Comparison of ENCODE assay signal across 9 mouse cellular contexts in genomic region chr17:23969231-23969630, GRCm38 (mm10). TPM values are rescaled to one million over a fixed set of nuclear protein-coding genes. Genes with fewer than 3 reads are reported as not detected.
DNase-seq lines count a peak whose midpoint lies in the region; ATAC-seq and TF ChIP-seq lines count a peak whose summit lies in the region.
"Had no signal": no experiment of that assay in that cellular context is flagged by ENCODE, and none has a peak within 500 bp of the region (broad histone marks: within the 10 kb centered on the region; RNA-seq: fewer than 3 reads in every experiment).

No protein-coding gene starts in this region.

- H3K9me3 ChIP-seq in intestine, embryonic 14.5 days (ENCODE audit: control insufficient read depth, low read length) = no peaks in the 10 kb centered on the region
- H3K9me3 ChIP-seq in intestine, embryonic 16.5 days (ENCODE audit: control insufficient read depth, low read length) = no peaks in the 10 kb centered on the region
- no peaks in the 10 kb centered on the region for H3K9me3 ChIP-seq in limb, embryonic 14.5 days (ENCODE audit: control insufficient read depth, low read length)
- H3K9me3 ChIP-seq: stomach, embryonic 15.5 days had no signal

- no peaks in the 10 kb centered on the region for H3K36me3 ChIP-seq in intestine, embryonic 14.5 days (ENCODE audit: control insufficient read depth, insufficient read depth, low read length)
- no peaks in the 10 kb centered on the region for H3K36me3 ChIP-seq in intestine, embryonic 16.5 days (ENCODE audit: control insufficient read depth, insufficient read depth, low read length)
- H3K36me3 ChIP-seq in limb, embryonic 14.5 days (ENCODE audit: control insufficient read depth, insufficient read depth, low read length) = no peaks in the 10 kb centered on the region
- H3K36me3 ChIP-seq: stomach, embryonic 15.5 days had no signal

- peak; percentile 89 for DNase-seq in intestine, embryonic 14.5 days (ENCODE audit: low spot score)
- peak; percentile 74 for DNase-seq in adrenal gland, adult 2 months
- peak; percentile 82 for DNase-seq in embryo, embryonic 10.5 days (ENCODE audit: low spot score)
- DNase-seq in kidney, adult 8-10 months = peak; percentile 57 to 90
- DNase-seq in limb, embryonic 14.5 days (ENCODE audit: low spot score) = peak; percentile 51
- DNase-seq in ovary, postnatal 10 days (ENCODE audit: low spot score) = peak; percentile 37
- DNase-seq in thymus, postnatal 0 days (ENCODE audit: low spot score) = peak; percentile 73

- no peak overlapping the region for H3K27ac ChIP-seq in intestine, embryonic 14.5 days (ENCODE audit: low read depth)
- no peak overlapping the region for H3K27ac ChIP-seq in intestine, embryonic 16.5 days (ENCODE audit: low read length)
- no peak overlapping the region for H3K27ac ChIP-seq in limb, embryonic 14.5 days (replicated peaks; ENCODE audit: low read depth, low read length)
- H3K27ac ChIP-seq: stomach, embryonic 15.5 days had no signal

- H3K9ac ChIP-seq in intestine, embryonic 14.5 days (ENCODE audit: low read length) = no peak overlapping the region
- no peak overlapping the region for H3K9ac ChIP-seq in intestine, embryonic 16.5 days (ENCODE audit: low read depth, low read length)
- no peak overlapping the region for H3K9ac ChIP-seq in limb, embryonic 14.5 days (ENCODE audit: low read depth, low read length, severe bottlenecking)
- H3K9ac ChIP-seq: stomach, embryonic 15.5 days had no signal

- no peak overlapping the region for H3K4me3 ChIP-seq in intestine, embryonic 14.5 days (ENCODE audit: low read depth, low read length)
- H3K4me3 ChIP-seq in intestine, embryonic 16.5 days (ENCODE audit: low read length) = no peak overlapping the region
- H3K4me3 ChIP-seq in limb, embryonic 14.5 days (replicated peaks; ENCODE audit: low read length) = no peak overlapping the region
- H3K4me3 ChIP-seq: stomach, embryonic 15.5 days had no signal

- TF ChIP-seq POLR2A in limb, embryonic 14.5 days (IDR thresholded peaks at IDR 0.05; ENCODE audit: borderline replicate concordance, extremely low read depth, insufficient read depth, insufficient read length) = no peak

- no peaks in the 10 kb centered on the region for H3K4me1 ChIP-seq in intestine, embryonic 14.5 days (replicated peaks; ENCODE audit: control insufficient read depth, insufficient read depth, low read length)
- peaks cover 8% of the 10 kb centered on the region; the same call in 1 of the 2 replicates for H3K4me1 ChIP-seq in intestine, embryonic 16.5 days (ENCODE audit: control insufficient read depth, insufficient read depth, low read length)
- no peaks in the 10 kb centered on the region for H3K4me1 ChIP-seq in limb, embryonic 14.5 days (ENCODE audit: control insufficient read depth, insufficient read depth, low read length)
- H3K4me1 ChIP-seq: stomach, embryonic 15.5 days had no signal

- H3K27me3 ChIP-seq in intestine, embryonic 14.5 days (replicated peaks; ENCODE audit: control insufficient read depth, insufficient read depth, low read length) = no peaks in the 10 kb centered on the region
- no peaks in the 10 kb centered on the region for H3K27me3 ChIP-seq in intestine, embryonic 16.5 days (replicated peaks; ENCODE audit: control insufficient read depth, insufficient read depth, low read length)
- H3K27me3 ChIP-seq in limb, embryonic 14.5 days (ENCODE audit: control insufficient read depth, insufficient read depth, low read length) = no peaks in the 10 kb centered on the region
- H3K27me3 ChIP-seq: stomach, embryonic 15.5 days had no signal

- 0% methylated on average over 1 of the region's 1 CpGs for WGBS in intestine, embryonic 14.5 days
- WGBS in intestine, embryonic 16.5 days = 5% methylated on average over 1 of the region's 1 CpGs
- 4% methylated on average over 1 of the region's 1 CpGs for WGBS in limb, embryonic 14.5 days

- ATAC-seq in intestine, embryonic 14.5 days (replicated peaks; ENCODE audit: low FRiP score, low TSS enrichment, low read depth) = no peak
- no peak for ATAC-seq in intestine, embryonic 16.5 days
- ATAC-seq in limb, embryonic 14.5 days (ENCODE audit: low FRiP score, low read depth) = no peak

- H3K4me2 ChIP-seq in intestine, embryonic 14.5 days (ENCODE audit: low read length) = no peak overlapping the region
- no peak overlapping the region for H3K4me2 ChIP-seq in intestine, embryonic 16.5 days (ENCODE audit: low read depth, low read length)
- no peak overlapping the region for H3K4me2 ChIP-seq in limb, embryonic 14.5 days (replicated peaks; ENCODE audit: low read depth, low read length, severe bottlenecking)
- H3K4me2 ChIP-seq: stomach, embryonic 15.5 days had no signal

RNA-seq across cellular contexts. Expression of gene Prss30, which starts 11.1 kb away (rescaled TPM):
- 0.12 TPM in 1 of 2 replicates, not detected in the other for polyA plus RNA-seq in intestine, embryonic 14.5 days (2014; fragmentation: Nextera tagmentation; extraction: Ambion mirVana)
- 3.2 and 4.3 TPM in 2 replicates for polyA plus RNA-seq in intestine, embryonic 16.5 days (2015; fragmentation: Nextera tagmentation; extraction: Ambion mirVana)
- under 1 TPM; 0.21 to 0.26 TPM for total RNA-seq in adrenal gland, adult 2 months (2021)
- polyA plus RNA-seq in adrenal gland, adult 2 months (2012; rRNA removed) = 0.63 and 0.74 TPM in 2 replicates
- polyA plus RNA-seq in limb, embryonic 14.5 days (2012; rRNA removed) = 0.06 TPM in 1 of 2 replicates, not detected in the other
- polyA plus RNA-seq in limb, embryonic 14.5 days (2014; fragmentation: Nextera tagmentation; extraction: Ambion mirVana) = not detected in 2 replicates
- polyA plus RNA-seq in thymus, postnatal 0 days (2015; fragmentation: Nextera tagmentation; extraction: Ambion mirVana) = 0.65 and 0.77 TPM in 2 replicates

RNA-seq across cellular contexts. Expression of gene Sbpl, which starts 14.2 kb away (rescaled TPM):
- not detected in 2 replicates for polyA plus RNA-seq in intestine, embryonic 14.5 days (2014; fragmentation: Nextera tagmentation; extraction: Ambion mirVana)
- not detected in 2 replicates for polyA plus RNA-seq in intestine, embryonic 16.5 days (2015; fragmentation: Nextera tagmentation; extraction: Ambion mirVana)
- not detected for total RNA-seq in adrenal gland, adult 2 months (2021)
- polyA plus RNA-seq in adrenal gland, adult 2 months (2012; rRNA removed) = not detected in 2 replicates
- polyA plus RNA-seq in limb, embryonic 14.5 days (2012; rRNA removed) = 0.24 TPM in 1 of 2 replicates, not detected in the other
- polyA plus RNA-seq in limb, embryonic 14.5 days (2014; fragmentation: Nextera tagmentation; extraction: Ambion mirVana) = not detected in 2 replicates
- 2.8 and 3.9 TPM in 2 replicates for polyA plus RNA-seq in thymus, postnatal 0 days (2015; fragmentation: Nextera tagmentation; extraction: Ambion mirVana)
- polyA plus RNA-seq: stomach, embryonic 15.5 days had no signal

RNA-seq across cellular contexts. Expression of gene Sbp, which starts 27.8 kb away (rescaled TPM):
- polyA plus RNA-seq in intestine, embryonic 14.5 days (2014; fragmentation: Nextera tagmentation; extraction: Ambion mirVana) = not detected in 2 replicates
- not detected in 2 replicates for polyA plus RNA-seq in intestine, embryonic 16.5 days (2015; fragmentation: Nextera tagmentation; extraction: Ambion mirVana)
- total RNA-seq in adrenal gland, adult 2 months (2021) = not detected
- polyA plus RNA-seq in adrenal gland, adult 2 months (2012; rRNA removed) = not detected in 2 replicates
- polyA plus RNA-seq in limb, embryonic 14.5 days (2012; rRNA removed) = not detected in 2 replicates
- polyA plus RNA-seq in limb, embryonic 14.5 days (2014; fragmentation: Nextera tagmentation; extraction: Ambion mirVana) = not detected in 2 replicates
- polyA plus RNA-seq in thymus, postnatal 0 days (2015; fragmentation: Nextera tagmentation; extraction: Ambion mirVana) = 1.6 and 1.8 TPM in 2 replicates
- polyA plus RNA-seq: stomach, embryonic 15.5 days had no signal

RNA-seq across cellular contexts. Expression of gene Prss22, which starts 28.7 kb away (rescaled TPM):
- not detected in 2 replicates for polyA plus RNA-seq in intestine, embryonic 14.5 days (2014; fragmentation: Nextera tagmentation; extraction: Ambion mirVana)
- polyA plus RNA-seq in intestine, embryonic 16.5 days (2015; fragmentation: Nextera tagmentation; extraction: Ambion mirVana) = 0.13 and 0.26 TPM in 2 replicates
- not detected for total RNA-seq in adrenal gland, adult 2 months (2021)
- not detected in 2 replicates for polyA plus RNA-seq in adrenal gland, adult 2 months (2012; rRNA removed)
- 0.54 and 0.72 TPM in 2 replicates for polyA plus RNA-seq in limb, embryonic 14.5 days (2012; rRNA removed)
- polyA plus RNA-seq in limb, embryonic 14.5 days (2014; fragmentation: Nextera tagmentation; extraction: Ambion mirVana) = 0.44 and 0.51 TPM in 2 replicates
- polyA plus RNA-seq in thymus, postnatal 0 days (2015; fragmentation: Nextera tagmentation; extraction: Ambion mirVana) = 0.22 and 0.70 TPM in 2 replicates

RNA-seq across cellular contexts. Expression of gene Dcpp3, which starts 52.0 kb away (rescaled TPM):
- not detected in 2 replicates for polyA plus RNA-seq in intestine, embryonic 14.5 days (2014; fragmentation: Nextera tagmentation; extraction: Ambion mirVana)
- not detected in 2 replicates for polyA plus RNA-seq in intestine, embryonic 16.5 days (2015; fragmentation: Nextera tagmentation; extraction: Ambion mirVana)
- total RNA-seq in adrenal gland, adult 2 months (2021) = not detected
- not detected in 2 replicates for polyA plus RNA-seq in adrenal gland, adult 2 months (2012; rRNA removed)
- polyA plus RNA-seq in limb, embryonic 14.5 days (2012; rRNA removed) = not detected in 2 replicates
- not detected in 2 replicates for polyA plus RNA-seq in limb, embryonic 14.5 days (2014; fragmentation: Nextera tagmentation; extraction: Ambion mirVana)
- polyA plus RNA-seq in thymus, postnatal 0 days (2015; fragmentation: Nextera tagmentation; extraction: Ambion mirVana) = 1.9 and 3.2 TPM in 2 replicates
- polyA plus RNA-seq: stomach, embryonic 15.5 days had no signal

Comparison
In these comparisons a context has a peak if more than half of its experiments do, and no peak if none do; other contexts are left out.
1. DNase-seq: peak in every context shown above with its lines; median percentile 89 in intestine, embryonic 14.5 days; 82 in embryo, embryonic 10.5 days; 74 in adrenal gland, adult 2 months; 74 in kidney, adult 8-10 months; 73 in thymus, postnatal 0 days; 51 in limb, embryonic 14.5 days; 37 in ovary, postnatal 10 days.